Mouse (Mus musculus): ENCODE measurements around the gene St3gal2.

- TF ChIP-seq CTCF (IDR thresholded peaks at IDR 0.05; ENCODE audit: control insufficient read depth, insufficient read depth, insufficient replicate concordance, low read depth, low read length): no peak
- no peak for TF ChIP-seq POLR2A (IDR thresholded peaks at IDR 0.05; ENCODE audit: control insufficient read depth, low read depth, low read length)
Measured at GRCm38 (mm10) chr8:110911576-110912570, 7.8 kb upstream of the St3gal2 start.
